Mouse (Mus musculus) thymus, postnatal 14 days (tissue): ENCODE measurements around the gene Pgrmc2.

Experiments
- DNase-seq: peaks from one replicate; pipeline ENCODE4 v3.0.0; 2021

Pgrmc2 gene

GRCm38 (mm10) chr3:41082885-41083789 lies at the start of gene Pgrmc2:
Pgrmc2 (minus strand) TSS chr3:41083046.
- peak; percentile 99 for DNase-seq

DNA sequence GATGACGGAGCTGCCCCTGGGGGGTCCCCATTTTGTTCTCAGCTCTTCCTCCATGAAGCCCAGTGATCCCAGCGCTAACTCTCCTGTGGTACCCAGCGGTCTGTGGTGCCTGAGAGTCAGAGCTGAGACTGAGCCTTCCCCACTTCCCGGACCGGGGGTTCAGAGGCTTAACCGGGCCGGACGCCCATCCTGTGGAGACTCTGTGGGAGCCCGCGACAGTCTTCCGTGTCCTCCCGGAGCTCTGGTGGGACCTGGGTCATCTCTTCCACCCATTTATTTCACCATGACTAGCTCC lies 41.1 kb upstream of the Pgrmc2 start:
- no peak for DNase-seq

DNA sequence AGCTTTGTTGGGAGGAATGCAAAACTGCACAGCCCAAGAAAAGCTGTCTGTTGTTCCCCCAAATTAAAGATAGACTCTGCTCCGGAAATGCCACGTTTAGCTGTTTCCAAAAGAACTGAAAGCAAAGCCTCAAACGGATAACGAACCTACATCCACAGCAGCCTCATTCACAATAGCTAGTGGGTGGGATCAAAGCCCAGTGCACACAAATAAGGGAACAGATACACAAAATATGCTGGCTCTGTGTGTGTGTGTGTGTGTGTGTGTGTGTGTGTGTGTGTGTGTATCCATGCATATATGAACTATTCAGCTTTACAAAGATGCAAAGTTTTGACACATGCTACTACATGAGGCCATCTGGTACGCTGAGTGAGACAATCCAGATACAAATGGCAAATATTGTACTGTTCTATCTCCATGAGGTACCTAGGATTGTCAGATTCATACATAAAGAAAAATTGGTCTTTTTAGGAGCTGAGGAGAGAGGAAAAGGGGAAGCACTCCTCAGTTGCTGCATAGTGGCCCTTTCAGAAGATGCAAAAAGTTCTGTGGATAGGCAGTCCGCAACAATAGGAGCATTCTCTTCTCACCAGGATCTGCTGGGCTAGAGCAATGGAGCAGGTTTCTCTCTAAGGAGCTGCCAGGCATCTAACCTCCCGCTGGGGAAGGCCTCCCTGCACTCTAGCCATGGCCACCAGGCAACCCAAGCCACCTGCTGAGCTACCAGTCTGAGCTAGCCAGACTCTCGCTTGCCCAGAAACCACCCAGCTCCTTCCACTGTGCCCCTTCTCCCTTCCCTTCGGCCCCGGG lies 40.5 kb upstream of the Pgrmc2 start:
- DNase-seq, result no peak

DNA sequence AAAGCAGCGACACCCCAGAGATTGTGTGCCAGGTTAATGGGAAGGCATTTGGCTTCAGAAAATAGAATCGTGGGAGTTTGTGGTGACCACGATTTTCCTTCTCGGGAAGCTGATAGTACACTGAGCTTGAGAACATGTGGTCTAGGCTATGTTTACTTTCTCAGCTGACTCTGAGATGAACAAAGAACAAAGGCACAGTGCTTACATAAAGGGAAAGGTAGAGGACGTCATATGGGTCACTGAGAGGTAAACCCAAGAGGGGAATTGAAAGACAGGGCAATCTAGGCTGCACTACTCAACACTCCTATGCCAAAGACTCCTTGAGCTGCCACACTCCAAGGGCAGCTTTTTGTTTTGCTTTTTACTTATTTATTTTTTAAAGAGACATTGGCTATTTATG lies 35.3 kb upstream of the Pgrmc2 start:
- DNase-seq, result no peak

GRCm38 (mm10) chr3:41117447-41117846 lies 34.6 kb upstream of the Pgrmc2 start:
- DNase-seq, result no peak

DNA sequence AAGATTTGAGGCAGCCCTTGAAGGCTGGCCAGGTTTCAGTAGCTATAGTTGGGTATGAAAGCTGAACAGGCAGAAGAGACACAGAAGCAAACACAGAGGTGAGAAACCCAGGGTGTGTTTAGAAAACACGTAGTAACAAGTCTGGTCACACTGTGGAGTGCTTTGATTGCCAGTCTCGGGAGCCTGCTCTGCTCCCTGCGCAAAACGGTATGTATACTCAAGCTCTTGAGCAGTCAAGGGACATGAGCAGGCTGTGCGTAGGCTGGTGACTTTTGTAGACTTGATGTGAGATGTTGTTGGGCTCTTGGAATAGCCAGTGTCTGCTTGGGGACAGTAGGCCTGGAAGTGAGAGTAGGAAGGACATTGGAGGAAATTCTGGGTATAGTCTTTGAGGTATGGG lies 30.3 kb upstream of the Pgrmc2 start:
- no peak for DNase-seq

DNA sequence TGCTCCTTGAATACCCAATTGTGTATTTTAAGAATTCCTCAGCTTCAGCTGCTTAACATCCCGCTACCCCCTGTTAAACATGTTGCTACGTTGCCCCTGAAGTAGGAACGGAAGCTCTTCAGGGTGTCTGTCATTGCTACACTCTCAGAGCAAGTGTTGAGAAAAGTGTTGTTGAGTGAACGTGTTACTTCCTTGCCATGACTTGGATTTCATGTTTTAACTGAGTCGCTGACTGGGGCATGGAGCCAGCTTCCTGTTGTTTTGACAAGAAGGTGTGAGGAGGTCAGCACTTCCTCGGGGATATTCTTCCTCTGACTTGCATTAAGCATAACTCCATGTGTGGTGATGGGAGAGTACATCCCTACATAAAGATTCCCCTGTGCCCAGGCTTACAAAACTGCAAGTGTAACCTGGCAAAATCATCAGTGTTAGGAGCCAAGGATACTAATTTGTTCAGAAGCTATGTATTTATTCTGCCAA lies 25.5 kb upstream of the Pgrmc2 start:
- peak; percentile 6 for DNase-seq

- DNase-seq, result peak; percentile 18
Observed at GRCm38 (mm10) chr3:41107600-41108305, 24.9 kb upstream of the Pgrmc2 start.

GRCm38 (mm10) chr3:41101905-41102304 lies 19.1 kb upstream of the Pgrmc2 start:
- DNase-seq, result no peak

DNA sequence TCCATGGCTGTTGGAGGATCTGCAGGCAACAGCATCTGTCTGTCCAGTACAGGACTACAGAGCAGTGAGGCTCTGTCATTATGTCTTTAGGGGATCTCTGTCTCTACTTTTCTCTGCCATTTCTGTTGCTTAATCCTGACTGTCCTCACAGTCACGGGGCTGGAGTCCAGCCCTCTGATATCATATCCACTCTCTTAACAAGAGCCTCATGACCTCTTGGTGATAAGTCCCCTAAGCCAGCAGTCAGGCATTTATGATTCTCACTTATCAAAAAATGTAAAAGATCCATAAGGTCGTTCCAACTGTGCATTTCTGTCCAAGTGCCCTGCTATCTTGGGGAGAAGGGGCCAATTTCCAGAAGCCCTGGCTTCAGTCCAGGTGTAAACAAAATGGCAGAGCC lies 17.3 kb upstream of the Pgrmc2 start:
- DNase-seq, result no peak

DNA sequence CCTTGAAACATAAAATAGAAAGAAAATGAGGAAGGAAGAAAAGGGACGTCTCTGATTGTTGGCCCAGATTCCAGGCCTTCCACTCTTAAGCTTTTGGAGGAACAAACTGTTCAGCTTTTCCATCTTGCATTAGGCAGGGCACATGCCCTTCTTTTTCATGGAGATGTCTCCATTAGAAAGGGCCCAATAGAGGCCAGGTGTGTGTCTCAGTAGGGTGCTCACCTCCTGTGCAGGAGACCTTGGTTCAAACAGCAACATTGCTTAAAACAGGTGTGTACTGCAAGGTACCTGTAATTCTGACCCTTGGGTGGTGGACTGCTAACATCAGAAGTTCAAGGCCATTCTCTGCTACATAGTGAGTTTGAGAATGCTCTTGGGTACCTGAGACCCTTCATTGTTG lies 16.8 kb upstream of the Pgrmc2 start:
- DNase-seq, result no peak

GRCm38 (mm10) chr3:41093210-41093609 lies 10.4 kb upstream of the Pgrmc2 start:
- DNase-seq, result no peak

- no peak for DNase-seq
Observed at GRCm38 (mm10) chr3:41092311-41092710, 9.5 kb upstream of the Pgrmc2 start.

- no peak for DNase-seq
Observed at GRCm38 (mm10) chr3:41090839-41091238, 8.0 kb upstream of the Pgrmc2 start.

DNA sequence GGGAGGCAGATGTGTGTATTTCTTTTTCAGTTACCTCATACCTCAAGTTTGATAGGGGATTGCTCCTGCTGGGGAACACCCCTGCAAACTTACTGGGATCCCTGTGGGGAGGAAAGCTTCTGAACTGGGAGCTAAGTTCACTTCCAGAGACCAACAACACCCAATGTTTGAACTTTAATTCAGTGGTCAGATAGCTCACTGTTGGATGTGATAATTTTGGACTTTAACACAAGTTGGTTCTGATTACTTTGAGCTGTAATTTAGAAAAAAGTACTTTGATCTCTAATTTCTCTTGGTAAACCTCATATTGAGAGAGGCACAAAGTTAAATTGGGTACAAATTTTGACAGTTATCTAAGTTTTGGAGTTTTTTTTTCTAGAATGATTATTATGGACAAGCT lies 4.2 kb upstream of the Pgrmc2 start:
- DNase-seq, result no peak

DNA sequence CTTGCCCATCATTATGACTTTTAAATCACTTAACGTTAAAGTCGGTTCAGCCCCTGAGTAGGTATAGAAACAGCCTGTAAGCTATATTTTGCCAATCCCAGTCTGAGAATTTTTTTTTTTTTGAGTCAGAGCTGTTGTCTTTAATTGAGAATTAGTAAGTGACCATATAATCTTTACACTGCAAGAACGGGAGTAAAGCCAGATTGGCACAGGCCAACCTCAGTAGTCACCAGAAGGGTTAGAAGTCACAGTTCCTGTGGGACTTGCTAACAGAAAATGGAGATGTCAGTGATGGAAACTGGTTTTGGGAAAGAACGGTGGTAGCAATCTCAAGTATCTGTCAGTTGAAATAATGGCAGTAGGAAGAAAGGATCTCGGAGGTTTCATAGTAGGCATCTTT lies 1.6 kb upstream of the Pgrmc2 start:
- no peak for DNase-seq

DNA sequence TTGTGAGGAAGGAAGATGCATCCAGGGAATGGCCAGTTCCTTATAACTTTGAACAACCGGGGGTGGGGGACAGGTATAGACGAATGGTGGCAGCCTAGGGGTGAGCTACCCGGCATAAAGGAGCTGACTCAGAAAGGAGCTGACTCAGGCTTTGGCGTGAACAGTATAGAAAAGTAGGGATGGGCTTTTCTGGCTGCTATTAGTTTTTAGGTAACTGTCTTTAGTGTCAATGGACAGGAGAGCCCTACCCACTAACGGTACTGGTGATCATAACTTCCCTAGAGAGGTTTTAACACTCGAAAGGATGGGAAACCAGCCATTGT lies 905 bp upstream of the Pgrmc2 start:
- DNase-seq, result no peak

- DNase-seq, result no peak
Observed at GRCm38 (mm10) chr3:41082520-41082884, 344 bp downstream of the Pgrmc2 start.

DNA sequence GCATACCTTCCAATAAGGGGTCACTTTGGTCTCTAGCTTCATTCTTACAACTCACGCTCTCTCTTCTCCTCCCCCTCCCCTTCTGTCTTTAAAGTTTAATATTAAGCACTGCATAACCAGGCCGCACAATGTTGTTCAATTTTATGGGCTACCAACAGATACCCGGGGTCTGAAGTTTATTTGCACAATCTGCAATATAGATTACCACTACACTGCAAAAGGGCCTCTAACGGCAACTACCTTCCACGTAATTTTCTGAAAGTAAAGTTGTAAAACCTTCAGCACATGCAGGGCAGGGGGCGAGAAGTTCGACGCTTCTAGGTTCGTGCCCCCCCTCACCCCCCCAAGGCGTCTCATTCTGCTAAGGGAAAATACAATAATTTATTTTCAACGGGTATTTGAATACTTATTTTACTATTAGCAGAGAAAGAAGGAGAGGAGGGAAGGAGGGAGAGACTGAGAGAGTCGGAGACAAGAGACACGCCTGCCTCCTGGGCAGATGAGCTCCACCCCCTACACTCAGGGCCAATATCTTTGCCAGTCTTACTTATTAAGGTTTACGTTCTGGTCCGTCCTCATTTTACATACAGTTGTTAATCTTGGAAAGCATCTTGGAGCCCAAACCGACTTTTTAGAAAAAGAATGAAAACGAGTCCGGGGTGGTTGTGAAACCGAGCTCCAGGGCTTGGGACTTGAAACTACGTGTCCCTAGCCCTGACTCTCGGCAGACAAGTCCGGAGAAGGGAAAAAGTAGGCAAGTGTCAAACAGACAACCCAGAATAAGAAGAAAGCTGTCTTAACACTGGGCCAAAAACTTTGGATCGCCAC lies 1.2 kb downstream of the Pgrmc2 start:
- DNase-seq, result peak; percentile 26

GRCm38 (mm10) chr3:41080724-41081123 lies 2.1 kb downstream of the Pgrmc2 start:
- peak; percentile 18 for DNase-seq

DNA sequence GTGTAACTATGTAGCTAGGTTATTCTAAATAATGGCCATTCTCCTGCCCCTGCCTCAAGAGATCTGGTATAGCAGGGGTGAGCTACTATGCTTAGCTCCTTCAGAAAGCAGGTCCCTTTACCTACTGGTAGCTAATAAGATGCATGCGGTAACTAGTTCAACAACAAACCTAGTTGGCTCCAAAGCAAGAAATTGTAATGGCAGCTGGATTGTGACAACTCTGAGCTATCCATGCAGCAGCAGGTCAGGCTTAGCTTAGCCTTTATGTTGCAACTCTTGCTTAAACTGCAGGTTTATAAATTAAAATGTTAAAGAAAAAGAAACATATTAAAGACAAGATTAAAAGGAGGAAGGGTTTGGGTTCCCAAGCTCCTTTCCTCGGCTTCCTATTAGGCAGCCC lies 4.2 kb downstream of the Pgrmc2 start:
- DNase-seq, result no peak

- no peak for DNase-seq
Observed at GRCm38 (mm10) chr3:41075376-41075775, 7.5 kb downstream of the Pgrmc2 start.

DNA sequence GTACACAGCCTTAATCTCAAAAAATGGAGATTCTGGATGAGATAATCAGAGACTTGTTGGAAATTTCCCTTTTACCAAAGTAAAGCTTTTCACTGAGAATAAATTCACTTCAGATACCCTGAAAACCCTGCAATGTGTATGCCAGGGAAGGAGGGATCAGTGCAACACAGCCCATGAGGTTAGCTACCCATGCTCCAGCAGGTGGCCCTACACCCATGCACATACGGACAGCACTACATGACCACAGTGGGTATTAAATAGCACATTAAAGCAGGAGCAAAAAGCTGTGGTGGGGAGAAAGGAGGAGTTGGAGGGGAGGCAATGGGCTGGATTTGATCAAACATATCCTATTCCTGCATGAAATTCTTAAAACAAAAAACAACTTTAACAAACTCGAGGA lies 12.3 kb downstream of the Pgrmc2 start:
- no peak for DNase-seq
